Mouse (Mus musculus): ENCODE measurements around the gene Mars2.

GRCm38 (mm10) chr1:55192015-55192414 is 45.0 kb upstream of the Mars2 start:
- TF ChIP-seq CTCF (IDR thresholded peaks at IDR 0.05; ENCODE audit: extremely low read depth, insufficient read depth, insufficient read length, insufficient replicate concordance) (no peak), POLR2A (IDR thresholded peaks at IDR 0.05; ENCODE audit: low read depth, low read length) (no peak)
